Mouse (Mus musculus) adrenal gland (tissue): ENCODE data around the gene En2.

Source experiments
- intact Hi-C: fragments of 180-260 bp; cut with DNase I; formaldehyde crosslinking; loops from one replicate; pipeline ENCODE4 v1.15.1; 2025

The En2 gene

GRCm38 (mm10) chr5:28159072-28159458 is 6.4 kb upstream of the En2 start:
- intact Hi-C loops = no loop called here

DNA sequence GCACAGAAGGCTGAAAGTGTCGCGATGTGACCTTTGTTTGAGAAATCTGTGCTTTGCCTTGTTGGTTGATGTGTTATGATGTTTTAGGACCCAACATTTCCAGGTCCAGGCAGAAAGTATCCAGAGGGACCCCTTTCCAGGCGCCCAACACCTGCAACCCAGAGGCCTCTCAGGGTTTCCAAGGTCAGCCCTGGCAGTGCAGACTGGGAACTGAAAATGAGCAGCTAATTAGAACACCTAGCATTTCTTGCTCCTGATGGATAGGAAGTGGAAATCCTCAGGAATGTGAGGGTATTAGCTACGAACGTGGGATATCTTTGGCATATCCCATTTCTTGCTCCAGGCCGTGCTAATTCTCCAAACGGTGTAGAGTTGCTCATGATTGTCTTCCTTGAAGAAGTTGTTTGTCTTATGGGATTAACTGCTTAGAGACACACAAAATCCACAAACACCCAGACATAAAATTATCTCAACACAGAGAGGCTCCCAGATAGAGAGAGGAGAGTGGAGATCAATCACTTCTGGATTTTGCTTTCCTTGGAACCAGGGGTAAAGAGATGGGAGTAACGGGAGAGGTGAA is 5.5 kb upstream of the En2 start:
- intact Hi-C loops = no loop called here

DNA sequence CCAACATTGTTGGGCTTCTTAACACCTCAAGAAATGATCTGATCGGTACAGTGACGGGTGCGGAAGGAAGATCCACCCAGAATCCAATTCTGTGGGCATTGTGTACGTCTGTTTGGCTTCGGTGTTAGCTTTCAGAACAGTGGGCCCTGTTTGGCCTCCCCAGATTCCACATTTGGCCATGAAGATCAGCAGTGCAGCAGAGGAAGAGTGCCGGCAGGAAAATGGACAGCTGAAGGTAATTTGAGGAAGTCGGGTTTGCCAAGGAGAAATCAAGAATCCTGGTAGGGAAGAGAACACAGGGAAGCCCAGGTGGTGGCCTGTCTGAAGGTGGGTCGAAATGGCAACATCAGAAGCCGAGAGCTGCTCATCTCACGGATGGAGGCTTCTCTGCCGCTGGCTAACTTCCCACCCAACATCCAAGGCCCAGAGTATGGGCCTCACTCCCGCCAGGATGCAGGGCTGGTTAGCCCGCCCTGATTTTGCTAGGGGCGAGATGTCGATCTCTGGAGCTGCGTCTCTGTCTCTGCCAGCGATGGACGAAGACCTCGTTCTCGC is 4.0 kb upstream of the En2 start:
- intact Hi-C loops = no loop called here

- intact Hi-C loops = no loop called here
Measured at GRCm38 (mm10) chr5:28161938-28162402, 3.5 kb upstream of the En2 start.

DNA sequence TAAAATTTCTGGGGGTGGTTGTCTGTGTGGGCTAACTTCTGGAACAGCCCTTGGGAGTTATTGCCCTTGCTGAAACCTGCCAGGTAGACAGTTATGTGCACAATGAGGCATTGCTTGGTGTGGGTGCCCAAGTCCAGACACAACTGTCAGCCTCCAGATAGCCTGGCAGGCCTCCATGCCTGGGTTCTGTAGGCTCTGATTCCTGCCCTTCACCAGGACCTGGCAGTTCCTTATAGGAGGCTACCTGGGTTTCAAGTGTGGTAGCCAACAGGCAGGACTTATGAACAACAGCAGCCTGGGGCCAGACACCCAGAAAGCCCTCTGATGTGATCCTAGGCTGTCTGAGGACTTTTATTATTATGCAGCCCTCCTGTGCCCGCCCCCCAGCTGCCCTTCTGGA is 1.6 kb upstream of the En2 start:
- intact Hi-C loops = no loop called here

- intact Hi-C loops = no loop called here
Measured at GRCm38 (mm10) chr5:28166256-28167231, 1.1 kb downstream of the En2 start.

DNA sequence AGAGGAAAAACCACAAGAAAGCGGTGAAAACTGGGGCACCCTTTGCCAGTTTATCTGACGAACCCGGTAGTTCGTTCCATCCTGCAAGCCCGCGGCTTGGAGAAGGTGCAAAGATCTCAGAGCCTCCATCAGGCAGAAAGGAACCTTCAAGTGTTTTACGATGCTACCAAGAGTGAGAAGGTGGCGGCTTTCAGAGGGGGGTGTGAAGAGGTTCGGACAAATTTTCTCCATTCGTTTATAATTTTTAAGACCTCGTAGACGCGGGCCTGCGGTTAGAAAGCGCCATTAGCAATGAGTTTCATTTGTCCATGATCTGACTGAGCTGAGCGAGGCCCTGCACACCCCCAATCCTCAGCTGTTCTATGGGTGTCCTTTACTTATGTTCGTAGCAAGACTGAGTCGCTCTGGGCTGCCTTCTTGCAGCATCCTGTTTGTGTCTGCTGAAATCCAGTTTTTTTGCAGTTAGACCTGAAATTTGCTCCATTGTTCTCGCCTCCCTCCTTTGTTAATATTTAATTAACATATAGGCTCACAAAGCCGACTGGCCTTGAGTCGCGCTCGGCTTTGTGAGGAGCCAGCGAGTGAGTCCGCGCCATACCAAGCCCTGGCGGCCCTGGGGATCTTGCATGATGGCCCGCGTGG is 2.2 kb downstream of the En2 start:
- intact Hi-C loops = no loop called here

DNA sequence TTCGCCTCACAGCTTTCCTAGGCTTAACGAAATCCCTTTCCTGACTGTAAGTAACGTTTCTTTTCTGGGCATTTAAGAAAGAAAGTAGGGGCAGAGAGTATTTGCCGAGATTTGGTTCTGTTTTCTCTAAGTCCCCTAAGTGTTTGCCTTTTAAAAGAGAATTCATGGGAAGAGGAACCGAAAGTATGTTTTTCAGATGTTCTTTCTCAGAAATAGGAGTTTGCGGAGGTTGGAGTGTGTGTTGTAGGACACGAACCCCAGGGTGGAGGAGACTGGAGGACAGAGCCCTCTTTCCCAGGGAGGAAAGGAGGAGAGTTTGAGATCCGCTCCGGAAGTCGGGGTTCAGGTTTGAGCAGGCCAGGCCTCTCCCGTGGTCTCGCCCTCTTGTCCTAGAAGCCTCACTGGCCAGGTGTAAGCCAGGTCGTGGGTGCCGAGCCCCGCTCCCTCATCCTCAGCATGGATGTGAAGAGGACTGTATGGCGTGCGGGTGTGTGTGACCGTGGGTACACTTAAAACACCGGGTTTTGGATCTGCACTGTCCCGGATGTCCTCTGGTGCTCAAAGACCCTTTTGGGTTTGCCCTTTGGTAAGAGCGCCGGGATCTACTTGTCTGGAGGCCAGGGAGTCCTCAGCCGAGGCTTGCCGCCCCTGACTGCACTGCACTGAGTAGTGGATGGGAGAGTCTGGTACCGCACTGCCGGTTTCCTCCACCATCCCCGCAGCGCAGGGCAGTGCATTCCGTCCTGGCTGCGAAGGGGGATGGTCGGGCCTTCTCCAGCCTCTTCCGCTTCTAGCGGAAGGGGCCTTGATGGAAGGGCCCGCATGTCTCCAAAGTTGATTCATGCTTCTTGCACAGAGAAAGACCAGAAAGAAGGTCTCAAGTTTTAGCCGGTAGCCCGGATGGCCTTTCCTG is 3.0 kb downstream of the En2 start:
- intact Hi-C loops = no loop called here

DNA sequence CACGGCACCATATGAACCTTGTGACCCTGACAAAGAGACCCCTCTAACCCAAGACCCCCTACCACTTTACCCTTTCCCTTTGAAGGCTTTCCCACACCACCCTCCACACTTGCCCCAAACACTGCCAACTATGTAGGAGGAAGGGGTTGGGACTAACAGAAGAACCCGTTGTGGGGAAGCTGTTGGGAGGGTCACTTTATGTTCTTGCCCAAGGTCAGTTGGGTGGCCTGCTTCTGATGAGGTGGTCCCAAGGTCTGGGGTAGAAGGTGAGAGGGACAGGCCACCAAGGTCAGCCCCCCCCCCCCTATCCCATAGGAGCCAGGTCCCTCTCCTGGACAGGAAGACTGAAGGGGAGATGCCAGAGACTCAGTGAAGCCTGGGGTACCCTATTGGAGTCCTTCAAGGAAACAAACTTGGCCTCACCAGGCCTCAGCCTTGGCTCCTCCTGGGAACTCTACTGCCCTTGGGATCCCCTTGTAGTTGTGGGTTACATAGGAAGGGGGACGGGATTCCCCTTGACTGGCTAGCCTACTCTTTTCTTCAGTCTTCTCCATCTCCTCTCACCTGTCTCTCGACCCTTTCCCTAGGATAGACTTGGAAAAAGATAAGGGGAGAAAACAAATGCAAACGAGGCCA is 3.8 kb downstream of the En2 start:
- intact Hi-C loops = no loop called here

DNA sequence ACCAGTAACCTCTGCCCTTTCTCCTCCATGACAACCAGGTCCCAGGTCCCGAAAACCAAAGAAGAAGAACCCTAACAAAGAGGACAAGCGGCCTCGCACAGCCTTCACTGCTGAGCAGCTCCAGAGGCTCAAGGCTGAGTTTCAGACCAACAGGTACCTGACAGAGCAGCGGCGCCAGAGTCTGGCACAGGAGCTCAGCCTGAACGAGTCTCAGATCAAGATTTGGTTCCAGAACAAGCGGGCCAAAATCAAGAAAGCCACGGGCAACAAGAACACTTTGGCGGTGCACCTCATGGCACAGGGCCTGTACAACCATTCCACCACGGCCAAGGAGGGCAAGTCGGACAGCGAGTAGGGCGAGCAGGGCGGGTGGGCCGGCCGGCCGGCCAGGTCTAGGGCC is 4.6 kb downstream of the En2 start:
- intact Hi-C loops = no loop called here

- intact Hi-C loops = no loop called here
Measured at GRCm38 (mm10) chr5:28170892-28171291, 5.4 kb downstream of the En2 start.

GRCm38 (mm10) chr5:28171667-28172066 is 6.2 kb downstream of the En2 start:
- intact Hi-C loops = no loop called here

DNA sequence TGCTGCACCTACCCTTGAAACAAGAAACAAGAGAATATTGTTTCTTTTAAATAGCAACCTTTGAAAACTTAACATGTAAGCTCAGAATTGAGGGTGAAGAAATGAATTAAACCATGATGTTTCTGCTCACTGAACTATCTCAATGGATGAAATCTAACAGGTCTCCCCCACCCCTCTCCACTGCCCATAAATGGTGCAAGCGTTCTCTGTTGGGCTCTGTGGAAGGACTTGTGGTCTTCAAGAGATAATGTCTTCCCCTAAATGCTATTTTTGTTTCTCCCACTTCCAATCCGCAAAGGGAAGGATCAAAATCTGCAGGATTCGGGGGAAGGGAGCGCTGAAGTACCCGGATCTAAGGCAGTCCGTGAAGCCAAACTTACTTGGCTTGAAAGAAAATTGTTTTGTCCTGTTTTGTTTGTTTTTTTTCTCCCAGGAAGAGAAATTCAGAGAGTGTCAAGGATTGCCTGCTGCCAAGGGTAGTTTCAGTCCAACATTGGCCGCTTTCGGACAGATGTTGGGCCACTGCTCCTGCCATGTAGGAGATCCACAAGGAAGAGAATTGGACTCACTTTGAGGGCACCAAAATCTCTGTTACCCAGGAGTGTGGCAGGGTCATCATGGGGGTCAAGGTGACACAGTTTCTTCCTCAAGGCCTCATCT is 6.9 kb downstream of the En2 start:
- intact Hi-C loops = no loop called here

DNA sequence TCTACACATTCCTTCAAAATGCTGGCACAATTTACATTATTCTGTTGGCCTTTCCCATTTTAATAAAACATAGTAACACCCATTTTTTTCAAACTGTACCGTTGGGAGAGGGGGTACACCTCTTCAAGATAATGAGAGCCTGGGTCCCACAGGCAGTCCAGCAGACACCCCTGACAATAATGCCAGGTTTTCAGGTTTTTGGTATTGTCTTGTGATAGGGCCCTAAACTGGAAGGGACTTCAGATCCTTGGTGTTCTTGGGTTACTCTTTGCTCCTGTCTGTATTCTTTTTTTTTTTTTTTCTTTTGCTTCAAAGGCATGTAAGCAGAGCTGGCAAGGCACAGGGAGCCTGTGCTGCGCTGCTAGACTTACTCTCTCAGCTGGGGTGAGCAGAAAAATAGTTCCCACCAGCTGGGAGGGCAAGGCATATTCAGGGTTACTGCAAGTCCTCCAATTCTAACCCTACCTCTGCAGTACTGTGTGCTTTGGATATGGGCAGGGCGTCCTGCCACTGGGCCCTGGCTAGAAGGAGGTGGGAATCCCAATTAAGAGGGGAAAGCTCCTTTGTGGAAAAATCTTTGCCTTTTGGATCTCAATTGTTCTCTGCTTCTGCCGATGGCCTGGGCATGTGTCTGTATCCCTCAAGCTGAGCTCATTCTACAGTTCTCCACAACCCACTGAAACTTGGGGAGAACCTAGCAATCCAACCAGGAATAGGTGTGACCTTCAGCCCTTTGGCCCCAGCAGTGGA is 7.6 kb downstream of the En2 start:
- intact Hi-C loops = no loop called here

GRCm38 (mm10) chr5:28173674-28174073 is 8.2 kb downstream of the En2 start:
- intact Hi-C loops = no loop called here

DNA sequence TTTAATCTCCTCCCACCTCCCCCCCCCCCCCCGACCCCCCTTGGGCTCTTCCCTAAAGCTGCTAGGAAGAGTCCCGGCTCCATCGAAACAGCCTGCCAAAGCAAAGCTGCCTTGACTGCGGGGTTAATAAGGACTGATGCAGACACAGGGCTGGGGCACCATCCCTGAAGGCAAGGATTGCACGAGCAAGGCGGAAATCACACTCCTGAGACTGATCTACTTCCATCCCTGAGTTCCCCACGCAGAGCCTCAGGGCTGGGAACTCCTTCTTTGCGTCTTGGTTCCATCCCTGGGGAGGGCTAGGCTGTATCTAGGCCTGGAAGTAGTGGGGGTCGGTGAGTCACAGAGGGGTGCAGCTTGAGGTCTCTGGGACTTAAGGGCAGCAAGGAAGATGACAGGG is 8.6 kb downstream of the En2 start:
- intact Hi-C loops = no loop called here

DNA sequence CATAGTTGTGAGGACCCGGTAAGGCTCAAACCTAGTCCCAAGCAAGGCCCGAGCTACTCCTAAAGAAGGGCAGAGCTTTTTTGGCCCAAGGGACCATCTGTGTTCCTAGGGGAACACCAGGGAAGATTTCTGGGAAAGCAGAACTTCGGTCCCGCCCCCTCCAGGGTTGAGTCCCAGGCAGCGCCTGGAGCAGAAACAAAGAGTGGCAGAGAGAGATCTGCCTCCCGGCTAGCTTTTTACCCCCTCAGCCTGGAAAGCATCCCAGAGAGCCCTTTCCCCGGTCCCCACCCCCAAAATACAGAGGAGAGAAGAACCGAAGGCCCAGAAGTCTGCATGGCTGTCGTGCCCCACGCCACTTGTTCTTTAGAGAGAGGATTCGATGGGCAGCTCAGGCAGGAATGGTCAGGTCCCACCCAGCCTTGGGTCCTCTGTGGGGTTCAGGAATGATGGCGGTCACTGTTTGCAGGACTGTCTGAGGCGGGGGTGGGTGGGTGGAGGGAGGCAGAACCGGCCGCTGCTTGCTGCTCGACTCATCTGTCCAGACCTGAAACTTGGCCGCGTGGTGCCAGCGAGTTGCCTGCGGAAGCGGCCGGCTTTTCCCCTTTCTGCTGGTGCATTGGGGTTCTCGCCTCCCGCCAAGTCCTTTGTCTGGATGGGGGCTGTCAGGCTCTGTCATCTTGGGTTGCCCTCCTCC is 9.5 kb downstream of the En2 start:
- intact Hi-C loops = no loop called here

DNA sequence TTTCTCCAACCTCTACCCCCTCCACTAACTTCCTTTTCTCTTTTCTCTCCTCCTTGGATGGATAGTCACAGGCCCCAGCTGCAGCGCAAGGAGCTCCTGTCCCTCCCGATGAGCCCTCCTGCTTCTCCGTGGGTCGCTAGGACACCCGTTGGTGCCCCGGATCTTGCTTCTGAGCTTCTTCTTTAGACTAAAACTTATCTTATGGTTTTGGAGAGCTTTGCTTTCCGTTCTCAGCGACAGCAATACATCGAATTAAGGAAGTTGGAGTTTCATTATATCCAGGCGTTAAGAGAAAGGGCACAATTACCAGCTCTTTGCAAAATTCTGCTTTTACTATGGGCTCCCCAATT is 10.1 kb downstream of the En2 start:
- intact Hi-C loops = no loop called here

- intact Hi-C loops = no loop called here
Measured at GRCm38 (mm10) chr5:28176023-28176422, 10.5 kb downstream of the En2 start.
